In the genomic region with DNA sequence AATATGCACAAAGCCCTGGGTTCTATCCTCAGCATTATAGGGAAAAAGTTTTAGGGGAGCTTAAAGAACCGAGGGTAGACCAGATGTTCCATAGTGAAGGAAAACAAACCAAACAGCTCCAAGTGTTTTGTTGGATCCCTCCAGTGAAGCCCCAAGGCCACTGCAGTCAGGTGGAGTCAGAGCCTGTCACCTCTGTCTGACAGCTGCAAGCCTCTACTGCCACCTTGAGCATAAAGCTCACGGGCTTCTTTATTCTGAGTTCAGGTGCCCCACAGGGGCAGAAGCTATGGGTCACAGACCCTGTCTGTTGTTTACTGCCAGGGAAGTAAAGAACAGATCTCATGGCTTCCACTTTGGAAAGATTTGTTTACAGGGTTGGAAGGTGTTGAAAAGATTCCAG, we compare ENCODE assay signal across 11 mouse cellular contexts. TPM values are rescaled to one million over a fixed set of nuclear protein-coding genes. Genes with fewer than 3 reads are reported as not detected.
DNase-seq lines count a peak whose midpoint lies in the region; ATAC-seq and TF ChIP-seq lines count a peak whose summit lies in the region.
"Had no signal": no experiment of that assay in that cellular context is flagged by ENCODE, and none has a peak within 500 bp of the region (broad histone marks: within the 10 kb centered on the region; RNA-seq: fewer than 3 reads in every experiment).

No protein-coding gene starts in this region.

- peak; percentile 33 for TF ChIP-seq CTCF in hindbrain, postnatal 0 days (IDR thresholded peaks at IDR 0.05; ENCODE audit: low read depth)
- peak; percentile 15 for TF ChIP-seq CTCF in ES-Bruce4 (IDR thresholded peaks at IDR 0.05; ENCODE audit: low read depth, low read length)

- no peak for TF ChIP-seq POLR2A in ES-Bruce4 (IDR thresholded peaks at IDR 0.05; ENCODE audit: insufficient read depth, low read length)

- no peaks in the 10 kb centered on the region for H3K36me3 ChIP-seq in hindbrain, postnatal 0 days (ENCODE audit: insufficient read depth, low read length)
- no peaks in the 10 kb centered on the region for H3K36me3 ChIP-seq in hindbrain, embryonic 11.5 days (ENCODE audit: control insufficient read depth, insufficient read depth, low read length)
- H3K36me3 ChIP-seq in ES-Bruce4 (ENCODE audit: control insufficient read depth, insufficient read depth, low read length, poor library complexity, severe bottlenecking): no peaks in the 10 kb centered on the region
- no peaks in the 10 kb centered on the region for H3K36me3 ChIP-seq in embryonic facial prominence, embryonic 10.5 days (replicated peaks)
- H3K36me3 ChIP-seq: heart, embryonic 13.5 days; liver, embryonic 13.5 days had no signal

- no peak overlapping the region for H3K27ac ChIP-seq in hindbrain, postnatal 0 days
- H3K27ac ChIP-seq in hindbrain, embryonic 11.5 days (ENCODE audit: low read depth, low read length): no peak overlapping the region
- H3K27ac ChIP-seq in ES-Bruce4 (ENCODE audit: insufficient read depth, low read length): no peak overlapping the region
- H3K27ac ChIP-seq in embryonic facial prominence, embryonic 10.5 days (replicated peaks): no peak overlapping the region
- H3K27ac ChIP-seq: heart, embryonic 13.5 days; liver, embryonic 13.5 days had no signal

- intact Hi-C loops in gastrocnemius, postnatal 14 days (cut with DNase I; ENCODE audit: low total_unique reads): no loop called here

- no peaks in the 10 kb centered on the region for H3K4me1 ChIP-seq in hindbrain, postnatal 0 days (ENCODE audit: insufficient read depth, low read length)
- no peaks in the 10 kb centered on the region for H3K4me1 ChIP-seq in hindbrain, embryonic 11.5 days (replicated peaks; ENCODE audit: control insufficient read depth, insufficient read depth, low read length)
- H3K4me1 ChIP-seq in ES-Bruce4 (ENCODE audit: control insufficient read depth, insufficient read depth, low read length): no peaks in the 10 kb centered on the region
- H3K4me1 ChIP-seq in embryonic facial prominence, embryonic 10.5 days: no peaks in the 10 kb centered on the region

- no peak overlapping the region for H3K9ac ChIP-seq in hindbrain, postnatal 0 days (replicated peaks; ENCODE audit: low read length)
- H3K9ac ChIP-seq in hindbrain, embryonic 11.5 days (ENCODE audit: low read depth, low read length): no peak overlapping the region
- H3K9ac ChIP-seq in ES-Bruce4 (ENCODE audit: low read depth, poor library complexity, severe bottlenecking): no peak overlapping the region
- H3K9ac ChIP-seq: heart, embryonic 13.5 days; liver, embryonic 13.5 days had no signal

- H3K27me3 ChIP-seq in hindbrain, postnatal 0 days (ENCODE audit: insufficient read depth, low read length): no peaks in the 10 kb centered on the region
- H3K27me3 ChIP-seq in hindbrain, embryonic 11.5 days (ENCODE audit: control insufficient read depth, insufficient read depth, low read length): no peaks in the 10 kb centered on the region
- no peaks in the 10 kb centered on the region for H3K27me3 ChIP-seq in ES-Bruce4 (ENCODE audit: control insufficient read depth, insufficient read depth, low read length, poor library complexity, severe bottlenecking)
- peaks cover 54% of the 10 kb centered on the region for H3K27me3 ChIP-seq in embryonic facial prominence, embryonic 10.5 days (replicated peaks; ENCODE audit: low read depth, poor library complexity, severe bottlenecking)
- H3K27me3 ChIP-seq: liver, embryonic 13.5 days had no signal

- no peak for DNase-seq in hindbrain, postnatal 0 days (ENCODE audit: low spot score)
- no peak for DNase-seq in hindbrain, embryonic 11.5 days (ENCODE audit: low spot score)
- peak; percentile 29 for DNase-seq in 416B (ENCODE audit: low read depth)
- DNase-seq in lung, postnatal 10 days: peak; percentile 28
- DNase-seq in embryonic facial prominence, embryonic 10.5 days (ENCODE audit: low spot score): no peak
- no peak for DNase-seq in gastrocnemius, postnatal 14 days
- DNase-seq: cerebellum, adult 9-11 months; liver, embryonic 13.5 days; right cerebral cortex, adult 18-20 months had no signal

- no peak for TF ChIP-seq EP300 in ES-Bruce4 (IDR thresholded peaks at IDR 0.05; ENCODE audit: insufficient read depth, low read depth, low read length)

- peak; percentile 61; the same call in 1 of the 2 replicates for ATAC-seq in hindbrain, postnatal 0 days
- no peak for ATAC-seq in hindbrain, embryonic 11.5 days (ENCODE audit: low FRiP score)

- H3K9me3 ChIP-seq in hindbrain, postnatal 0 days (ENCODE audit: low read length): no peaks in the 10 kb centered on the region
- no peaks in the 10 kb centered on the region for H3K9me3 ChIP-seq in hindbrain, embryonic 11.5 days (ENCODE audit: control insufficient read depth, low read length)
- no peaks in the 10 kb centered on the region for H3K9me3 ChIP-seq in ES-Bruce4 (replicated peaks; ENCODE audit: control insufficient read depth, insufficient read depth, low read length, poor library complexity, severe bottlenecking)
- H3K9me3 ChIP-seq in embryonic facial prominence, embryonic 10.5 days: no peaks in the 10 kb centered on the region
- H3K9me3 ChIP-seq: heart, embryonic 13.5 days; liver, embryonic 13.5 days had no signal

- 60% methylated on average over 2 of the region's 2 CpGs for WGBS in hindbrain, postnatal 0 days
- 53% methylated on average over 2 of the region's 2 CpGs for whole genome bisulfite sequencing in hindbrain, embryonic 11.5 days
- WGBS in embryonic facial prominence, embryonic 10.5 days: 62% methylated on average over 2 of the region's 2 CpGs

- no peak overlapping the region for H3K4me2 ChIP-seq in hindbrain, postnatal 0 days (ENCODE audit: low read depth, low read length)
- no peak overlapping the region for H3K4me2 ChIP-seq in hindbrain, embryonic 11.5 days (replicated peaks; ENCODE audit: low read depth, low read length)
- H3K4me2 ChIP-seq: heart, embryonic 13.5 days; liver, embryonic 13.5 days had no signal

- no peak overlapping the region for H3K4me3 ChIP-seq in hindbrain, postnatal 0 days (ENCODE audit: low read length)
- H3K4me3 ChIP-seq in hindbrain, embryonic 11.5 days (ENCODE audit: low read depth, low read length): no peak overlapping the region
- no peak overlapping the region for H3K4me3 ChIP-seq in ES-Bruce4 (ENCODE audit: low read depth, low read length)
- no peak overlapping the region for H3K4me3 ChIP-seq in embryonic facial prominence, embryonic 10.5 days
- H3K4me3 ChIP-seq: heart, embryonic 13.5 days; liver, embryonic 13.5 days had no signal

RNA-seq across cellular contexts. Expression of gene Nyx, which starts 47.2 kb away (rescaled TPM):
- total RNA-seq in hindbrain, postnatal 0 days (2014; rRNA removed): 0.37 and 0.43 TPM in 2 replicates
- polyA plus RNA-seq in hindbrain, postnatal 0 days (2015; fragmentation: Nextera tagmentation; extraction: Ambion mirVana): 0.15 and 0.25 TPM in 2 replicates
- polyA plus RNA-seq in hindbrain, embryonic 11.5 days (2014; fragmentation: Nextera tagmentation; extraction: Ambion mirVana): 0.03 TPM in 1 of 2 replicates, not detected in the other
- not detected in 2 replicates for polyA plus RNA-seq in ES-Bruce4 (2011; ENCODE audit: insufficient read depth, insufficient read length, low read depth, missing spikeins)
- 0.03 and 0.10 TPM in 2 replicates for polyA plus RNA-seq in embryonic facial prominence, embryonic 10.5 days (2016; fragmentation: Nextera tagmentation; extraction: Ambion mirVana)
- under 1 TPM; 0.08 to 0.13 TPM for total RNA-seq in gastrocnemius, postnatal 14 days (2021)

Comparison
In these comparisons a context has a peak if more than half of its experiments do, and no peak if none do; other contexts are left out.
1. DNase-seq: peak in 416B (single experiment) and lung, postnatal 10 days (single experiment); none in hindbrain, postnatal 0 days (single experiment), hindbrain, embryonic 11.5 days (single experiment), embryonic facial prominence, embryonic 10.5 days (single experiment) and gastrocnemius, postnatal 14 days (single experiment).